Mouse (Mus musculus): ENCODE data around the gene Ccnb2. TPM values are rescaled to one million over a fixed set of nuclear protein-coding genes. Genes with fewer than 3 reads are reported as not detected.

Ccnb2 gene
- polyA plus RNA-seq, 1 experiment from 2014 or later = 230 TPM

DNA sequence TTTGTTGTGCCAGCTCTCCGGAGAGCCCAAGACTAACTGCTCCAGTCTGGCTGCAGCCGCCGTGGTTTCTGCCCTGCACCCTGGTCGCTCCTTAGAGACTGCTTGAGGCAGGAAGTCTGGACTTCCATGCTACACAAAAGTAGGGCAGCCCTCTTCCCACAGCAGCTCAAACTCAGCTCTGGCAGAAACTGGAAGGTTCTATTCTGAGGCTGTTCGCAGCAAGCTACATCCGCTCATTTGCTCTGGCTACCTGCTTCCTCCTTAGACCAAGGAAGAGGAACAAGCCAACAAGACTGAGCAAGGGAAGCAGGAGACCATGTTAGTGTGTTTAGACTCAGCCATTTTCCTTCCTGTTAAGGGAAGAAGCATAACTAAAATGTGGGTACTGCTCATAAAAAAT lies 54.4 kb downstream of the Ccnb2 start:
- no peak for DNase-seq (ENCODE audit: low spot score)
- H3K36me3 ChIP-seq (ENCODE audit: control insufficient read depth, insufficient read depth, low read length) = peaks cover 5% of the 10 kb centered on the region
- H3K9me3 ChIP-seq (ENCODE audit: control insufficient read depth, low read length) = no peaks in the 10 kb centered on the region
- ATAC-seq (replicated peaks; ENCODE audit: low FRiP score) = no peak
- H3K27ac ChIP-seq (ENCODE audit: low read depth, low read length) = no peak overlapping the region
- H3K9ac ChIP-seq (ENCODE audit: low read depth, low read length) = no peak overlapping the region
- no peaks in the 10 kb centered on the region for H3K27me3 ChIP-seq (replicated peaks; ENCODE audit: control insufficient read depth, insufficient read depth, low read length)
- no peak overlapping the region for H3K4me2 ChIP-seq
- WGBS = 59% methylated on average over 6 of the region's 6 CpGs
- no peak overlapping the region for H3K4me3 ChIP-seq (ENCODE audit: low read depth, low read length)
- no peaks in the 10 kb centered on the region for H3K4me1 ChIP-seq (replicated peaks; ENCODE audit: control insufficient read depth, insufficient read depth, low read length)

DNA sequence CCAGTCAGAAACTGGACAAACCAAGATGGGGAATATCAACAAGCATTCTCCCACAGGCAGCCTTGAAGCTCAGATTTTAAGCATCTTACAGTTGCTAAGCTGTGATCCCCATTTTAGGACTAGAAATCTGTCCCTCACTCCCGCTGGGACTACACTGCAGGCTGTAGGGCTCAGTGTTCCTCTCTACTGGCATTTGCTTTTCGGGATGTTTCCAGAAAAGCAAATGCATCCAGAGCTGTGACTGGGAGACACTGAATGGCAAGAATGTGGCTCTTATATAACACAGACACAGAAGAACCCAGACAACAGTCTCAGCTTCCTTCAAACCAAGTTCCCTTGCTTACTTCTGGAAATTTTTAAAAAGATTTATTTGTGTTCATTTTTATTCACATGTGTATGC lies 55.4 kb downstream of the Ccnb2 start:
- Histone ChIP-seq H3K9me3 (ENCODE audit: control insufficient read depth, low read length) (no peaks in the 10 kb centered on the region), H3K27ac (ENCODE audit: low read depth, low read length) (no peak overlapping the region), H3K36me3 (ENCODE audit: control insufficient read depth, insufficient read depth, low read length) (peaks cover 5% of the 10 kb centered on the region), H3K9ac (ENCODE audit: low read depth, low read length) (no peak overlapping the region), H3K27me3 (replicated peaks; ENCODE audit: control insufficient read depth, insufficient read depth, low read length) (no peaks in the 10 kb centered on the region), H3K4me1 (replicated peaks; ENCODE audit: control insufficient read depth, insufficient read depth, low read length) (no peaks in the 10 kb centered on the region), H3K4me3 (ENCODE audit: low read depth, low read length) (no peak overlapping the region), H3K4me2 (no peak overlapping the region)
- DNase-seq (ENCODE audit: low spot score) (no peak), ATAC-seq (replicated peaks; ENCODE audit: low FRiP score) (no peak)
- WGBS = 66% methylated on average over 2 of the region's 2 CpGs

DNA sequence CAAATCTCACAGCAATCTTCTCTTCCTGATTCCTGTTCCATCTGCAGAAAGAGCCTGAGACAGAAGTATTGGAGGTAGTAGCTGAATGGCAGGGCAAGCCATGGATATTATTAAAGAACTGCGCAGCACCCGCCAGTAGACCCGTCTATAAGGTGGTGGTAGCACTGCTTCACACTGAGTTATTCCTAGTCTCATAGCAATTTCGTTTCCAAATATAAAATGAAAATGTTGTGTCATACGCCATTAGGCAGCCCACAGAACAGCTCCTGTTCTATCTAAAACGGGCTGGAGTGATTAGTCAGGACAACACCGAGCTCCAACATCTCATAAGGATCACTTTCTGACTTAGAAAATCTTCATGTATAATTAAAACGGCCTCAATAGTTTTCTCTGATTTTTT lies 56.6 kb downstream of the Ccnb2 start:
- Histone ChIP-seq H3K36me3 (ENCODE audit: control insufficient read depth, insufficient read depth, low read length) (peaks cover 5% of the 10 kb centered on the region), H3K27ac (ENCODE audit: low read depth, low read length) (no peak overlapping the region), H3K27me3 (replicated peaks; ENCODE audit: control insufficient read depth, insufficient read depth, low read length) (no peaks in the 10 kb centered on the region), H3K4me1 (replicated peaks; ENCODE audit: control insufficient read depth, insufficient read depth, low read length) (no peaks in the 10 kb centered on the region), H3K9ac (ENCODE audit: low read depth, low read length) (no peak overlapping the region), H3K4me2 (no peak overlapping the region), H3K9me3 (ENCODE audit: control insufficient read depth, low read length) (no peaks in the 10 kb centered on the region), H3K4me3 (ENCODE audit: low read depth, low read length) (no peak overlapping the region)
- ATAC-seq (replicated peaks; ENCODE audit: low FRiP score) (no peak), DNase-seq (ENCODE audit: low spot score) (no peak)
- 82% methylated on average over 8 of the region's 8 CpGs for WGBS

DNA sequence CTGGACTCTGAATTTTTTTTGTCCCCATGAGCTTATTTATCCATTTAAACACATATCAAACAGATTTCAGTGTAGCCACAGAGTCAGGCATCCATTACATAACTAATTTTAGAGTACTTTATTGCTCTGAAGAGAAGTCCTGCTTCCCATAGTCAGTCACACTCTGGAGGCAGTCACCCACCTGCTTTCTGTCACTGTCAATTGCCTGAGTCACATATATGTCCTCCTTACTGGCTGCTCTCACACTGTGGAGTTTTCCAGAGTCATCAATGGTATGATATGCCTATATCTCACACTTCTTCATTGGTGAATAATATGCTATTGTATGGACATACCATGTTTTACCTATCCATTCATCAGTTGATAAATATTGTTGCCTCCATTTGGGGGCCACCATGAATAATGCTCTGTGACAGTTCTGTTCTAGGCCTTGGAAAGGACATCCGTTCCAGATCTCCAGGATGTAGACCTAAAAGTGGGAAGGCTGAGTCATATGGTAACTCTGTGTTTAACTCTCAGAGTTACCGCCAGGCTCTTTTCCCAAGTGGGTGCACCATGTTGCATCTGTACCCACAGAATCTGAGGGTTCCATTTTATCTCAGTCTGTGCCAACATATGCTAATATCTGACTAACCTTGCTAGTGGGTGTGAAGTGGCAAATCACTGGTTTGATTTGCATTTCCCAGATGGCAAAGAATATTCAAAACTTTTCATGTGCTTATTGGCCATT lies 61.8 kb downstream of the Ccnb2 start:
- DNase-seq (ENCODE audit: low spot score) = no peak
- no peak overlapping the region for H3K9ac ChIP-seq (ENCODE audit: low read depth, low read length)
- 94% methylated on average over 2 of the region's 2 CpGs for WGBS
- H3K27me3 ChIP-seq (replicated peaks; ENCODE audit: control insufficient read depth, insufficient read depth, low read length) = no peaks in the 10 kb centered on the region
- no peak overlapping the region for H3K4me3 ChIP-seq (ENCODE audit: low read depth, low read length)
- no peak overlapping the region for H3K4me2 ChIP-seq
- no peak overlapping the region for H3K27ac ChIP-seq (ENCODE audit: low read depth, low read length)
- no peak for ATAC-seq (replicated peaks; ENCODE audit: low FRiP score)
- no peaks in the 10 kb centered on the region for H3K4me1 ChIP-seq (replicated peaks; ENCODE audit: control insufficient read depth, insufficient read depth, low read length)
- H3K9me3 ChIP-seq (ENCODE audit: control insufficient read depth, low read length) = no peaks in the 10 kb centered on the region
- H3K36me3 ChIP-seq (ENCODE audit: control insufficient read depth, insufficient read depth, low read length) = no peaks in the 10 kb centered on the region

Small RNAs within 50 kb of the gene (microRNA-seq; reads per million reads assigned to microRNA genes)
- 2.8 reads per million for gene Mir5626 (ENCODE audit: borderline number of aligned reads)

Other genes starting within 250 kb of the Ccnb2 start
- gene Myo1e, start 214.2 kb downstream of the Ccnb2 start, polyA plus RNA-seq (2014; fragmentation: Nextera tagmentation; extraction: Ambion mirVana) = 5.9 and 6.1 TPM in 2 replicates
- gene Rnf111, start 82.2 kb upstream of the Ccnb2 start, polyA plus RNA-seq (2014; fragmentation: Nextera tagmentation; extraction: Ambion mirVana) = 22.9 and 23.3 TPM in 2 replicates
- gene Sltm, start 121.2 kb upstream of the Ccnb2 start, polyA plus RNA-seq (2014; fragmentation: Nextera tagmentation; extraction: Ambion mirVana) = 47.1 and 51.2 TPM in 2 replicates
- gene Gm10642, start 234.7 kb upstream of the Ccnb2 start, polyA plus RNA-seq (2014; fragmentation: Nextera tagmentation; extraction: Ambion mirVana) = 0.48 and 0.65 TPM in 2 replicates
- 11.4 and 13.4 TPM in 2 replicates for gene Mindy2, start 235.6 kb upstream of the Ccnb2 start, polyA plus RNA-seq (2014; fragmentation: Nextera tagmentation; extraction: Ambion mirVana)